Mouse (Mus musculus): ENCODE results near the gene Olfr834.

The Olfr834 gene

DNA sequence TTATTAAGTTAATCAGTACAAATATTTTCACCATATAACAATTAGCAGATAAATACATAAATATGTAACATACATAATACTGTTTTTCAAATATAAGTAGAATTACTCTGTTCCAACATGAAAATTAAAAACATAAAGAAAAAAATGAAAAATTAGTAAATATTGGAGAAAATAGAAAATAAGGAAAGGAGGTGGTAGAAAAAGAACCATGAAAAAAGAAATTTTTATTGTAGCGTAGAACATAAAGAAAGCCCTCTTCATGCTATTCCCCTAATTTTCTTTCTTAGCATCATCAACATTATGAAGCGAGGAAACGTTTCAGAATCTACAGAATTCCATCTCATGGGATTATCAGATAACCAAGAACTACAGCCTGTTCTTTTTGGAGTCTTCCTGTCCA, at the start of gene Olfr834:
Olfr834 (plus strand) TSS at position 301 of the 400 bp plus-strand sequence.
- no peak for DNase-seq (ENCODE audit: extremely low read depth, low read depth)

DNA sequence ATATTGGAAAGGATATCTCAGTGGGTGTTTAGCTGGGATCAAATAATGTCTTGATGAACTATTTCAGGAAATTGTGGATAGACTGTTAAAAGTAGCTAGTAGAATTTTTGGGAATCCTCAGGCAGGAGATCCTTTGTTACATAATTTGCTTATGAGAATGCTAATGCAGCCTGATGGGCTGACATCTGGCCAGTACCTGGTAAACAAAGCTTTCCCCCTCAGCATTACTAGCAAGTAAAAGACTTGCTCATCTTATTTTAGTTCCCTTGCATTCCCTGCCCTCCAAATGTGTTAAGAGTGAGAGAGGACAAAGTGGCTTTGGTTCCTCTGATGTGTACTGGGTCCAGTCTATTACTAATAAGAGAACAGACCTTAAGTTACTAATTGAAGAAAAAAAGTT, 25.8 kb upstream of the Olfr834 start:
- no peak for DNase-seq (ENCODE audit: extremely low read depth, low read depth)

DNA sequence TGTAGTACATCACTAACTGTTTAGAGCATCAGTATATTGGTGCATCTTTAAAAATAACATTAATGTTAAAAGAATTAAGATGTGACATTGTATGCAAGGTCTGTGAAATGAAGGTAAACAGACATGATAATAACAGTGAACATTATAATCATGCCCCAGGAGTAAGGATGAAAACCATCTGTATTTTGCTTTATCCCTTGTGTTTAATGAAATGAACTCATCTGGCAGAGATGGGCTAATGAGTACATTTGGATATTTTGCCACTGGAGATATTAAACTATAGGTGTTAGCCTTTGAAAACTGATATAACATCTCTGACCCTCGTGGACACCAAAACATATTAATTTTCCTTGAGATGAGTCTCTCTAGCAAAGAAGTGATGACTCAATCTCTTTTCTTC, 44.6 kb downstream of the Olfr834 start, which contains the start of gene Olfr835:
Olfr835 (plus strand) TSS at position 301 of the 400 bp plus-strand sequence.
- DNase-seq (ENCODE audit: extremely low read depth, low read depth), result no peak
